ENCODE assay signal across 8 mouse cellular contexts in the genomic region with DNA sequence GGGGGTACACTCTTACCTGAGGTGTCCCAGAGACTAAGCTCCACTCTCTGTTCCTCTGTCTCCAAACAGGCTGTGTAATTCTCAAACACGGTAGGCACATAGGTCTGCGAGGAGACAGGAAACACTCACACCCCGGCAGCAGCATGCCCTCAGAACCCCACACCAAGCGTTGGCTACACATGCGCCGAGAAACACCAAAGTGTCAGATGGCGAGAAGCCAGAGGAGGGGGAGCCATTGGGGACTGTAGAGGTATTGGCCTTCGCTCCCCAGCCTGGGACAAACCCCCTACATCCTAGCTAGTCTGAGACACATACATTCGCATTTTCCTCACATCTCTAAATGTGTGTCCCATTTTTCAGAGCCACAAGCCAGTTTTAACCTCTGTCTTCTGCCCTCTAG. TPM values are rescaled to one million over a fixed set of nuclear protein-coding genes. Genes with fewer than 3 reads are reported as not detected.
DNase-seq lines count a peak whose midpoint lies in the region; ATAC-seq and TF ChIP-seq lines count a peak whose summit lies in the region.

No protein-coding gene starts in this region.

- H3K4me1 ChIP-seq in embryonic facial prominence, embryonic 11.5 days (ENCODE audit: control insufficient read depth, insufficient read depth, low read length) = peaks cover 4% of the 10 kb centered on the region; the same call in 1 of the 2 replicates
- H3K4me1 ChIP-seq in midbrain, embryonic 13.5 days (replicated peaks) = peaks cover 46% of the 10 kb centered on the region

- WGBS in embryonic facial prominence, embryonic 11.5 days = 6% methylated on average over 9 of the region's 9 CpGs
- WGBS in midbrain, embryonic 13.5 days = under 1% methylated on average over 9 of the region's 9 CpGs

- H3K9me3 ChIP-seq in embryonic facial prominence, embryonic 11.5 days (replicated peaks; ENCODE audit: control insufficient read depth, low read length) = no peaks in the 10 kb centered on the region
- no peaks in the 10 kb centered on the region for H3K9me3 ChIP-seq in midbrain, embryonic 13.5 days

- no peaks in the 10 kb centered on the region for H3K36me3 ChIP-seq in embryonic facial prominence, embryonic 11.5 days (replicated peaks; ENCODE audit: control insufficient read depth, insufficient read depth, low read depth, low read length)
- H3K36me3 ChIP-seq in midbrain, embryonic 13.5 days = no peaks in the 10 kb centered on the region

- peaks cover 22% of the 10 kb centered on the region for H3K27me3 ChIP-seq in embryonic facial prominence, embryonic 11.5 days (ENCODE audit: control insufficient read depth, insufficient read depth, low read length)
- 0 out of 2 replicates have a peak, but pooled peaks cover 9% of the 10 kb centered on the region for H3K27me3 ChIP-seq in midbrain, embryonic 13.5 days

- H3K4me2 ChIP-seq in embryonic facial prominence, embryonic 11.5 days (ENCODE audit: low read depth, low read length) = peak overlapping the region; percentile 65
- H3K4me2 ChIP-seq in midbrain, embryonic 13.5 days (replicated peaks) = peak overlapping the region; percentile 98

- H3K4me3 ChIP-seq in gastrocnemius, adult 2 months = peak overlapping the region; percentile 84
- peak overlapping the region; percentile 35; the same call in 1 of the 2 replicates for H3K4me3 ChIP-seq in embryonic facial prominence, embryonic 11.5 days (ENCODE audit: low read depth, low read length)
- H3K4me3 ChIP-seq in midbrain, embryonic 13.5 days (replicated peaks) = peak overlapping the region; percentile 54

- peak; percentile 31 for DNase-seq in gastrocnemius, adult 2 months
- DNase-seq in gastrocnemius, postnatal 25 days = no peak
- DNase-seq in embryonic facial prominence, embryonic 11.5 days (ENCODE audit: low spot score) = no peak
- DNase-seq in testis, postnatal 14 days (ENCODE audit: low spot score) = no peak

- intact Hi-C loops in gastrocnemius, adult 2 months (cut with DNase I) = no loop called here

- no peak overlapping the region for H3K9ac ChIP-seq in embryonic facial prominence, embryonic 11.5 days (replicated peaks; ENCODE audit: low read length)
- H3K9ac ChIP-seq in midbrain, embryonic 13.5 days (replicated peaks) = peak overlapping the region; percentile 71

- ATAC-seq in CD4-positive, CD25-positive, alpha-beta regulatory T cell, adult 4 months = peak; percentile 32
- ATAC-seq in embryonic facial prominence, embryonic 11.5 days (replicated peaks; ENCODE audit: insufficient number of reproducible peaks, low FRiP score, low TSS enrichment, low read depth) = no peak
- peak; percentile 47 for ATAC-seq in inflammation-experienced regulatory T-cells, adult 6 months
- no peak for ATAC-seq in midbrain, embryonic 13.5 days
- ATAC-seq in erythroblast, adult 5-6 weeks (replicated peaks; ENCODE audit: low FRiP score, poor library complexity, severe bottlenecking) = no peak

- peak overlapping the region; percentile 84 for H3K27ac ChIP-seq in gastrocnemius, adult 2 months
- H3K27ac ChIP-seq in embryonic facial prominence, embryonic 11.5 days (replicated peaks; ENCODE audit: low read depth, low read length) = no peak overlapping the region
- no peak overlapping the region for H3K27ac ChIP-seq in midbrain, embryonic 13.5 days

- TF ChIP-seq CTCF in gastrocnemius, adult 2 months (IDR thresholded peaks at IDR 0.05) = no peak

RNA-seq across cellular contexts. Expression of a gene that starts 0.8 kb away (rescaled TPM):
- total RNA-seq in gastrocnemius, adult 2 months (2021) = 1 to 10 TPM; 1.2 to 1.5 TPM
- 1 to 10 TPM in 1 of 2 experiments, under 1 TPM in 1; 0.40 to 1.0 TPM for total RNA-seq in gastrocnemius, postnatal 25 days (2021)
- 1 to 10 TPM in 1 of 2 experiments, under 1 TPM in 1; 0.35 to 1.9 TPM for polyA plus RNA-seq in CD4-positive, CD25-positive, alpha-beta regulatory T cell, adult 4 months (2017; shearing (Covaris generic))
- polyA plus RNA-seq in embryonic facial prominence, embryonic 11.5 days (2014; fragmentation: Nextera tagmentation; extraction: Ambion mirVana) = 0.63 and 0.92 TPM in 2 replicates
- polyA plus RNA-seq in inflammation-experienced regulatory T-cells, adult 6 months (2017; shearing (Covaris generic)) = 1 to 10 TPM in 1 of 3 experiments, under 1 TPM in 2; 0.94 to 1.8 (median 0.99) TPM
- 10.2 and 12.7 TPM in 2 replicates for polyA plus RNA-seq in midbrain, embryonic 13.5 days (2015; fragmentation: Nextera tagmentation; extraction: Ambion mirVana)
- total RNA-seq in erythroblast, adult 5-6 weeks (2015; ENCODE audit: low replicate concordance) = 4.4 TPM in 1 of 2 replicates, not detected in the other
- total RNA-seq in erythroblast, adult 5-6 weeks (2017; ENCODE audit: low replicate concordance) = 0.42 and 2.2 TPM in 2 replicates

RNA-seq across cellular contexts. Expression of a gene that starts 13.8 kb away (rescaled TPM):
- 10 to 100 TPM; 66.3 to 67.4 TPM for total RNA-seq in gastrocnemius, adult 2 months (2021)
- total RNA-seq in gastrocnemius, postnatal 25 days (2021) = 10 to 100 TPM; 53.1 to 56.8 TPM
- 10 to 100 TPM; 29.4 to 29.8 TPM for polyA plus RNA-seq in CD4-positive, CD25-positive, alpha-beta regulatory T cell, adult 4 months (2017; shearing (Covaris generic))
- polyA plus RNA-seq in embryonic facial prominence, embryonic 11.5 days (2014; fragmentation: Nextera tagmentation; extraction: Ambion mirVana) = 20.8 and 22.0 TPM in 2 replicates
- polyA plus RNA-seq in inflammation-experienced regulatory T-cells, adult 6 months (2017; shearing (Covaris generic)) = 10 to 100 TPM; 15.4 to 37.0 (median 37.0) TPM
- polyA plus RNA-seq in midbrain, embryonic 13.5 days (2015; fragmentation: Nextera tagmentation; extraction: Ambion mirVana) = 28.6 and 29.5 TPM in 2 replicates
- 9.4 and 10.4 TPM in 2 replicates for total RNA-seq in erythroblast, adult 5-6 weeks (2015; ENCODE audit: low replicate concordance)
- total RNA-seq in erythroblast, adult 5-6 weeks (2017; ENCODE audit: low replicate concordance) = 32.3 and 40.2 TPM in 2 replicates

RNA-seq across cellular contexts. Expression of a gene that starts 31.5 kb away (rescaled TPM):
- total RNA-seq in gastrocnemius, adult 2 months (2021) = not detected
- not detected for total RNA-seq in gastrocnemius, postnatal 25 days (2021)
- not detected for polyA plus RNA-seq in CD4-positive, CD25-positive, alpha-beta regulatory T cell, adult 4 months (2017; shearing (Covaris generic))
- 1.3 TPM in 2 replicates for polyA plus RNA-seq in embryonic facial prominence, embryonic 11.5 days (2014; fragmentation: Nextera tagmentation; extraction: Ambion mirVana)
- polyA plus RNA-seq in inflammation-experienced regulatory T-cells, adult 6 months (2017; shearing (Covaris generic)) = not detected
- polyA plus RNA-seq in midbrain, embryonic 13.5 days (2015; fragmentation: Nextera tagmentation; extraction: Ambion mirVana) = 2.6 and 3.2 TPM in 2 replicates
- not detected in 2 replicates for total RNA-seq in erythroblast, adult 5-6 weeks (2015; ENCODE audit: low replicate concordance)
- not detected in 2 replicates for total RNA-seq in erythroblast, adult 5-6 weeks (2017; ENCODE audit: low replicate concordance)

RNA-seq across cellular contexts. Expression of a gene that starts 45.8 kb away (rescaled TPM):
- total RNA-seq in gastrocnemius, adult 2 months (2021) = 1 to 10 TPM; 1.8 to 2.2 TPM
- total RNA-seq in gastrocnemius, postnatal 25 days (2021) = 1 to 10 TPM; 3.4 to 4.1 TPM
- polyA plus RNA-seq in CD4-positive, CD25-positive, alpha-beta regulatory T cell, adult 4 months (2017; shearing (Covaris generic)) = not detected
- 32.3 and 33.4 TPM in 2 replicates for polyA plus RNA-seq in embryonic facial prominence, embryonic 11.5 days (2014; fragmentation: Nextera tagmentation; extraction: Ambion mirVana)
- polyA plus RNA-seq in inflammation-experienced regulatory T-cells, adult 6 months (2017; shearing (Covaris generic)) = under 1 TPM in 2 of 3 experiments, not detected in 1; 0.30 to 0.38 TPM
- polyA plus RNA-seq in midbrain, embryonic 13.5 days (2015; fragmentation: Nextera tagmentation; extraction: Ambion mirVana) = 139 and 157 TPM in 2 replicates
- total RNA-seq in erythroblast, adult 5-6 weeks (2015; ENCODE audit: low replicate concordance) = not detected in 2 replicates
- total RNA-seq in erythroblast, adult 5-6 weeks (2017; ENCODE audit: low replicate concordance) = not detected in 2 replicates

RNA-seq across cellular contexts. Expression of a gene that starts 51.5 kb away (rescaled TPM):
- total RNA-seq in gastrocnemius, adult 2 months (2021) = 1 to 10 TPM; 1.0 to 1.3 TPM
- 1 to 10 TPM; 2.7 to 3.5 TPM for total RNA-seq in gastrocnemius, postnatal 25 days (2021)
- 1 to 10 TPM in 1 of 2 experiments, under 1 TPM in 1; 0.75 to 1.0 TPM for polyA plus RNA-seq in CD4-positive, CD25-positive, alpha-beta regulatory T cell, adult 4 months (2017; shearing (Covaris generic))
- polyA plus RNA-seq in embryonic facial prominence, embryonic 11.5 days (2014; fragmentation: Nextera tagmentation; extraction: Ambion mirVana) = 18.9 and 21.0 TPM in 2 replicates
- polyA plus RNA-seq in inflammation-experienced regulatory T-cells, adult 6 months (2017; shearing (Covaris generic)) = 1 to 10 TPM in 1 of 3 experiments, under 1 TPM in 1, not detected in 1; 0.62 to 1.7 TPM
- polyA plus RNA-seq in midbrain, embryonic 13.5 days (2015; fragmentation: Nextera tagmentation; extraction: Ambion mirVana) = 3.5 and 4.1 TPM in 2 replicates
- total RNA-seq in erythroblast, adult 5-6 weeks (2015; ENCODE audit: low replicate concordance) = 1.2 TPM in 1 of 2 replicates, not detected in the other
- total RNA-seq in erythroblast, adult 5-6 weeks (2017; ENCODE audit: low replicate concordance) = 0.84 and 1.0 TPM in 2 replicates

Comparison
In these comparisons a context has a peak if more than half of its experiments do, and no peak if none do; other contexts are left out.
1. ATAC-seq: peak in CD4-positive, CD25-positive, alpha-beta regulatory T cell, adult 4 months (single experiment) and inflammation-experienced regulatory T-cells, adult 6 months (single experiment); none in embryonic facial prominence, embryonic 11.5 days (single experiment), midbrain, embryonic 13.5 days (single experiment) and erythroblast, adult 5-6 weeks (single experiment).
2. Peak in every context shown above with its lines, with median percentiles within 50 percentile points of each other: H3K4me3 ChIP-seq.